Mouse (Mus musculus): Measurements from ENCODE around the gene Nkx6-1. TPM values are rescaled to one million over a fixed set of nuclear protein-coding genes. Genes with fewer than 3 reads are reported as not detected.

Nkx6-1 gene
- polyA plus RNA-seq, 1 experiment from 2014 or later = not detected

- Histone ChIP-seq H3K4me1 (ENCODE audit: control insufficient read depth, insufficient read depth, low read length) (peaks cover 16% of the 10 kb centered on the region), H3K9me3 (ENCODE audit: control insufficient read depth, low read length) (no peaks in the 10 kb centered on the region), H3K27ac (replicated peaks; ENCODE audit: low read depth, low read length) (no peak overlapping the region), H3K4me3 (ENCODE audit: low read depth, low read length) (peak overlapping the region; percentile 31), H3K9ac (ENCODE audit: low read length) (peak overlapping the region; percentile 43; the same call in 1 of the 2 replicates), H3K4me2 (ENCODE audit: low read depth, severe bottlenecking) (peak overlapping the region; percentile 60), H3K36me3 (ENCODE audit: control insufficient read depth, insufficient read depth, low read length) (no peaks in the 10 kb centered on the region), H3K27me3 (ENCODE audit: control insufficient read depth, insufficient read depth, low read length) (peaks cover 83% of the 10 kb centered on the region)
- peak; percentile 82 for DNase-seq (ENCODE audit: low spot score)
- ATAC-seq (ENCODE audit: insufficient number of reproducible peaks, low FRiP score, low TSS enrichment, low read depth) = peak; percentile 56
- under 1% methylated on average over 23 of the region's 23 CpGs for WGBS
Observed at GRCm38 (mm10) chr5:101663176-101663575, 1.6 kb downstream of the Nkx6-1 start.

- Histone ChIP-seq H3K9ac (ENCODE audit: low read length) (no peak overlapping the region), H3K4me2 (ENCODE audit: low read depth, severe bottlenecking) (no peak overlapping the region), H3K27ac (replicated peaks; ENCODE audit: low read depth, low read length) (no peak overlapping the region), H3K36me3 (ENCODE audit: control insufficient read depth, insufficient read depth, low read length) (no peaks in the 10 kb centered on the region), H3K4me3 (ENCODE audit: low read depth, low read length) (no peak overlapping the region), H3K4me1 (ENCODE audit: control insufficient read depth, insufficient read depth, low read length) (peaks cover 16% of the 10 kb centered on the region), H3K9me3 (ENCODE audit: control insufficient read depth, low read length) (no peaks in the 10 kb centered on the region), H3K27me3 (ENCODE audit: control insufficient read depth, insufficient read depth, low read length) (peaks cover 79% of the 10 kb centered on the region)
- 0% methylated on average over 8 of the region's 8 CpGs for WGBS
- DNase-seq (ENCODE audit: low spot score) = peak; percentile 53
- no peak for ATAC-seq (ENCODE audit: insufficient number of reproducible peaks, low FRiP score, low TSS enrichment, low read depth)
Observed at GRCm38 (mm10) chr5:101662485-101662884, 2.3 kb downstream of the Nkx6-1 start.

GRCm38 (mm10) chr5:101661561-101662211, 3.1 kb downstream of the Nkx6-1 start:
- no peak overlapping the region for H3K9ac ChIP-seq (ENCODE audit: low read length)
- H3K4me2 ChIP-seq (ENCODE audit: low read depth, severe bottlenecking) = no peak overlapping the region
- no peak overlapping the region for H3K4me3 ChIP-seq (ENCODE audit: low read depth, low read length)
- H3K4me1 ChIP-seq (ENCODE audit: control insufficient read depth, insufficient read depth, low read length) = peaks cover 16% of the 10 kb centered on the region
- H3K36me3 ChIP-seq (ENCODE audit: control insufficient read depth, insufficient read depth, low read length) = no peaks in the 10 kb centered on the region
- 1% methylated on average over 25 of the region's 25 CpGs for WGBS
- H3K27me3 ChIP-seq (ENCODE audit: control insufficient read depth, insufficient read depth, low read length) = peaks cover 79% of the 10 kb centered on the region
- H3K27ac ChIP-seq (replicated peaks; ENCODE audit: low read depth, low read length) = no peak overlapping the region
- DNase-seq (ENCODE audit: low spot score) (peak; percentile 57), ATAC-seq (ENCODE audit: insufficient number of reproducible peaks, low FRiP score, low TSS enrichment, low read depth) (no peak)
- no peaks in the 10 kb centered on the region for H3K9me3 ChIP-seq (ENCODE audit: control insufficient read depth, low read length)

- ATAC-seq (ENCODE audit: insufficient number of reproducible peaks, low FRiP score, low TSS enrichment, low read depth) = no peak
Observed at GRCm38 (mm10) chr5:101660666-101661065, 4.1 kb downstream of the Nkx6-1 start.

GRCm38 (mm10) chr5:101659411-101659971, 5.3 kb downstream of the Nkx6-1 start:
- DNase-seq (ENCODE audit: low spot score) (peak; percentile 78), ATAC-seq (ENCODE audit: insufficient number of reproducible peaks, low FRiP score, low TSS enrichment, low read depth) (no peak; the same call in 1 of the 2 replicates)
- no peak overlapping the region for H3K27ac ChIP-seq (replicated peaks; ENCODE audit: low read depth, low read length)

More at GRCm38 (mm10) chr5:101660666-101661065, 4.1 kb downstream of the Nkx6-1 start:
- DNase-seq (ENCODE audit: low spot score) = no peak
- Histone ChIP-seq H3K4me1 (ENCODE audit: control insufficient read depth, insufficient read depth, low read length) (peaks cover 16% of the 10 kb centered on the region), H3K27ac (replicated peaks; ENCODE audit: low read depth, low read length) (no peak overlapping the region), H3K36me3 (ENCODE audit: control insufficient read depth, insufficient read depth, low read length) (no peaks in the 10 kb centered on the region), H3K4me2 (ENCODE audit: low read depth, severe bottlenecking) (no peak overlapping the region), H3K9me3 (ENCODE audit: control insufficient read depth, low read length) (no peaks in the 10 kb centered on the region), H3K4me3 (ENCODE audit: low read depth, low read length) (no peak overlapping the region), H3K9ac (ENCODE audit: low read length) (no peak overlapping the region), H3K27me3 (ENCODE audit: control insufficient read depth, insufficient read depth, low read length) (peaks cover 80% of the 10 kb centered on the region)
- WGBS = under 1% methylated on average over 3 of the region's 3 CpGs

GRCm38 (mm10) chr5:101658984-101659290, 5.9 kb downstream of the Nkx6-1 start:
- H3K4me2 ChIP-seq (ENCODE audit: low read depth, severe bottlenecking) = peak overlapping the region; percentile 40; the same call in 1 of the 2 replicates
- DNase-seq (ENCODE audit: low spot score) (peak; percentile 65), ATAC-seq (ENCODE audit: insufficient number of reproducible peaks, low FRiP score, low TSS enrichment, low read depth) (no peak)
- peaks cover 9% of the 10 kb centered on the region; the same call in 1 of the 2 replicates for H3K4me1 ChIP-seq (ENCODE audit: control insufficient read depth, insufficient read depth, low read length)
- H3K27me3 ChIP-seq (ENCODE audit: control insufficient read depth, insufficient read depth, low read length) = peaks cover 78% of the 10 kb centered on the region
- H3K27ac ChIP-seq (replicated peaks; ENCODE audit: low read depth, low read length) = no peak overlapping the region
- no peaks in the 10 kb centered on the region for H3K36me3 ChIP-seq (ENCODE audit: control insufficient read depth, insufficient read depth, low read length)
- no peaks in the 10 kb centered on the region for H3K9me3 ChIP-seq (ENCODE audit: control insufficient read depth, low read length)
- no peak overlapping the region for H3K9ac ChIP-seq (ENCODE audit: low read length)
- H3K4me3 ChIP-seq (ENCODE audit: low read depth, low read length) = no peak overlapping the region
- WGBS = under 1% methylated on average over 23 of the region's 23 CpGs

More at GRCm38 (mm10) chr5:101659411-101659971, 5.3 kb downstream of the Nkx6-1 start:
- H3K9ac ChIP-seq (ENCODE audit: low read length) = no peak overlapping the region
- peak overlapping the region; percentile 16; the same call in 1 of the 2 replicates for H3K4me3 ChIP-seq (ENCODE audit: low read depth, low read length)
- no peaks in the 10 kb centered on the region for H3K36me3 ChIP-seq (ENCODE audit: control insufficient read depth, insufficient read depth, low read length)
- peaks cover 78% of the 10 kb centered on the region for H3K27me3 ChIP-seq (ENCODE audit: control insufficient read depth, insufficient read depth, low read length)
- H3K9me3 ChIP-seq (ENCODE audit: control insufficient read depth, low read length) = no peaks in the 10 kb centered on the region
- under 1% methylated on average over 39 of the region's 39 CpGs for WGBS
- peaks cover 13% of the 10 kb centered on the region for H3K4me1 ChIP-seq (ENCODE audit: control insufficient read depth, insufficient read depth, low read length)
- peak overlapping the region; percentile 40 for H3K4me2 ChIP-seq (ENCODE audit: low read depth, severe bottlenecking)

- H3K27me3 ChIP-seq (ENCODE audit: control insufficient read depth, insufficient read depth, low read length) = peaks cover 77% of the 10 kb centered on the region
- H3K27ac ChIP-seq (replicated peaks; ENCODE audit: low read depth, low read length) = no peak overlapping the region
- no peak overlapping the region for H3K4me2 ChIP-seq (ENCODE audit: low read depth, severe bottlenecking)
- H3K36me3 ChIP-seq (ENCODE audit: control insufficient read depth, insufficient read depth, low read length) = no peaks in the 10 kb centered on the region
- no peak overlapping the region for H3K9ac ChIP-seq (ENCODE audit: low read length)
- DNase-seq (ENCODE audit: low spot score) (peak; percentile 68), ATAC-seq (ENCODE audit: insufficient number of reproducible peaks, low FRiP score, low TSS enrichment, low read depth) (no peak)
- 0 out of 2 replicates have a peak, but pooled peaks cover 8% of the 10 kb centered on the region for H3K4me1 ChIP-seq (ENCODE audit: control insufficient read depth, insufficient read depth, low read length)
- no peak overlapping the region for H3K4me3 ChIP-seq (ENCODE audit: low read depth, low read length)
- 1% methylated on average over 21 of the region's 21 CpGs for WGBS
- H3K9me3 ChIP-seq (ENCODE audit: control insufficient read depth, low read length) = no peaks in the 10 kb centered on the region
Observed at GRCm38 (mm10) chr5:101658188-101658983, 6.4 kb downstream of the Nkx6-1 start.

- H3K27ac ChIP-seq (replicated peaks; ENCODE audit: low read depth, low read length) = no peak overlapping the region
- H3K4me2 ChIP-seq (ENCODE audit: low read depth, severe bottlenecking) = no peak overlapping the region
- H3K4me1 ChIP-seq (ENCODE audit: control insufficient read depth, insufficient read depth, low read length) = 0 out of 2 replicates have a peak, but pooled peaks cover 6% of the 10 kb centered on the region
- H3K27me3 ChIP-seq (ENCODE audit: control insufficient read depth, insufficient read depth, low read length) = peaks cover 73% of the 10 kb centered on the region
- no peaks in the 10 kb centered on the region for H3K36me3 ChIP-seq (ENCODE audit: control insufficient read depth, insufficient read depth, low read length)
- no peak overlapping the region for H3K4me3 ChIP-seq (ENCODE audit: low read depth, low read length)
- H3K9ac ChIP-seq (ENCODE audit: low read length) = no peak overlapping the region
- H3K9me3 ChIP-seq (ENCODE audit: control insufficient read depth, low read length) = no peaks in the 10 kb centered on the region
- WGBS = under 1% methylated on average over 10 of the region's 10 CpGs
- peak; percentile 48 for DNase-seq (ENCODE audit: low spot score)
- no peak for ATAC-seq (ENCODE audit: insufficient number of reproducible peaks, low FRiP score, low TSS enrichment, low read depth)
Observed at GRCm38 (mm10) chr5:101657698-101658097, 7.1 kb downstream of the Nkx6-1 start.
